Mouse (Mus musculus) Patski (cell line): Measurements from ENCODE around the gene Glb1l. TPM values are rescaled to one million over a fixed set of nuclear protein-coding genes. Genes with fewer than 3 reads are reported as not detected.

Experiments
- ATAC-seq: fragments of 100-300 bp; one replicate; pipeline ENCODE4 v1.8.0; 2021
- CTCF ChIA-PET: fragments of 350-600 bp; sonication (Branson Sonifier 250); formaldehyde crosslinking; loops from one replicate; lab custom pipeline; 2022; ENCODE audit warnings: inconsistent platforms; lab: Charles Lee
- POLR2A ChIA-PET: fragments of 350-600 bp; sonication (Branson Sonifier 250); formaldehyde crosslinking; loops from one replicate; lab custom pipeline; 2022; ENCODE audit warnings: antibody characterized with exemption, inconsistent platforms; lab: Charles Lee
- DNase-seq: peaks from one replicate; pipeline ENCODE4 v3.0.0-alpha.2; 2011; ENCODE audit warnings: low read depth, low spot score
- H3K27me3 ChIP-seq: fragments of 371-371 bp; one replicate; pipeline ENCODE4 v1.5.1; 2021
- CTCF ChIP-seq: fragments of 100-300 bp; IDR thresholded peaks from one replicate; pipeline ENCODE4 v1.5.1; 2021
- in situ Hi-C: fragments of 300-500 bp; cut with MboI; formaldehyde crosslinking; loops from 3 replicates; pipeline ENCODE4 v1.11.1; 2018; ENCODE audit warnings: low pct_unique_long_range_greater_than_20kb, mixed read lengths
- polyA plus RNA-seq: library from polyadenylated mRNA; unstranded; gene quantifications from one replicate; pipeline ENCODE4 v1.2.3, GENCODE M21; 2021

The Glb1l gene
- polyA plus RNA-seq, 1 experiment from 2014 or later = 30.9 TPM

GRCm38 (mm10) chr1:75159540-75160255 is 50.9 kb downstream of the Glb1l start:
- H3K27me3 ChIP-seq = no peaks in the 10 kb centered on the region
- in situ Hi-C loops = no loop called here
- ATAC-seq = no peak
- no peak for DNase-seq
- ChIA-PET POLR2A (interaction anchor here (0.6 to 1.1 kb wide), 3 partner anchors 11 to 17 kb away, joined by 3 read pairs; partner anchors contain the start of genes Cnppd1 and Retreg2), CTCF (interaction anchor here (1.0 to 1.8 kb wide), 3 partner anchors 18 to 108 kb away, joined by 3 to 5 read pairs (median 5); no protein-coding TSS in a partner anchor)
- TF ChIP-seq CTCF = no peak

- ATAC-seq (no peak), DNase-seq (no peak)
- CTCF ChIA-PET = interaction anchor here (1.8 kb wide), 1 partner anchor 17 kb away, joined by 5 read pairs; no protein-coding TSS in a partner anchor
- in situ Hi-C loops = no loop called here
- TF ChIP-seq CTCF = no peak
- no peaks in the 10 kb centered on the region for H3K27me3 ChIP-seq
- POLR2A ChIA-PET = interaction anchor here (0.6 to 1.1 kb wide), 2 partner anchors 10 to 15 kb away, joined by 3 read pairs; no protein-coding TSS in a partner anchor
These were observed 51.6 kb downstream of the Glb1l start for GRCm38 (mm10) chr1:75158990-75159389.

- no peak for TF ChIP-seq CTCF
- H3K27me3 ChIP-seq = no peaks in the 10 kb centered on the region
- ChIA-PET CTCF (interaction anchor here (1.4 kb wide), 1 partner anchor 98 kb away, joined by 3 read pairs; no protein-coding TSS in a partner anchor), POLR2A (no interaction called here)
- no peak for DNase-seq
- in situ Hi-C loops = no loop called here
- no peak for ATAC-seq
These were observed 54.8 kb downstream of the Glb1l start for GRCm38 (mm10) chr1:75155837-75156236.

GRCm38 (mm10) chr1:75148727-75149126 is 61.9 kb downstream of the Glb1l start:
- DNase-seq (no peak), ATAC-seq (no peak)
- in situ Hi-C loops = no loop called here
- ChIA-PET CTCF (interaction anchor here (1.2 kb wide), 1 partner anchor 17 kb away, joined by 3 read pairs; no protein-coding TSS in a partner anchor), POLR2A (interaction anchor here (0.6 kb wide), 1 partner anchor 11 kb away, joined by 3 read pairs; no protein-coding TSS in a partner anchor)
- TF ChIP-seq CTCF = no peak
- H3K27me3 ChIP-seq = no peaks in the 10 kb centered on the region

Other genes starting within 250 kb of the Glb1l start
- gene Nhej1, start 85.6 kb downstream of the Glb1l start, polyA plus RNA-seq = 7.0 TPM
- gene Slc23a3, start 76.9 kb downstream of the Glb1l start, polyA plus RNA-seq = 0.12 TPM
- 64.4 TPM for gene Cnppd1, start 68.1 kb downstream of the Glb1l start, polyA plus RNA-seq
- gene Retreg2, start 68.0 kb downstream of the Glb1l start, polyA plus RNA-seq = 107 TPM
- gene Zfand2b, start 42.2 kb downstream of the Glb1l start, polyA plus RNA-seq = 27.0 TPM
- 25.9 TPM for gene Abcb6, start 30.4 kb downstream of the Glb1l start, polyA plus RNA-seq
- gene Ankzf1, start 18.7 kb downstream of the Glb1l start, polyA plus RNA-seq = 28.5 TPM
- gene Atg9a, start 18.6 kb downstream of the Glb1l start, polyA plus RNA-seq = 33.2 TPM
- 181 TPM for gene Stk16, start within 50 bp of the Glb1l start, polyA plus RNA-seq
- 200 TPM for gene Tuba4a, start 9.1 kb upstream of the Glb1l start, polyA plus RNA-seq
- gene A630095N17Rik, start 21.3 kb upstream of the Glb1l start, polyA plus RNA-seq = 0.15 TPM
- gene Dnajb2, start 25.6 kb upstream of the Glb1l start, polyA plus RNA-seq = 54.1 TPM
- gene Ptprn, start 53.7 kb upstream of the Glb1l start, polyA plus RNA-seq = 0.33 TPM
- not detected for gene Resp18, start 67.6 kb upstream of the Glb1l start, polyA plus RNA-seq
- gene Dnpep, start 107.2 kb upstream of the Glb1l start, polyA plus RNA-seq = 151 TPM
- gene Des, start 149.5 kb upstream of the Glb1l start, polyA plus RNA-seq = 0.23 TPM
- 73.0 TPM for gene Speg, start 164.5 kb upstream of the Glb1l start, polyA plus RNA-seq
- gene Gmppa, start 225.1 kb upstream of the Glb1l start, polyA plus RNA-seq = 76.8 TPM
- 0.04 TPM for gene Asic4, start 239.6 kb upstream of the Glb1l start, polyA plus RNA-seq